Mouse (Mus musculus) layer of hippocampus, adult 6 months (tissue): ENCODE measurements around the gene Sept9. TPM values are rescaled to one million over a fixed set of nuclear protein-coding genes. Genes with fewer than 3 reads are reported as not detected.

ENCODE experiments used
- long read RNA-seq, 2 experiments: library from polyadenylated mRNA; unstranded; transcript quantifications; one replicate each; pipeline ENCODE4 v2.0.0; 2019 to 2020
- polyA plus RNA-seq: library from polyadenylated mRNA; unstranded; fragments of <200 nt; fragmentation: Nextera tagmentation; gene quantifications from 2 replicates; pipeline ENCODE4 v1.2.3, GENCODE M21; 2021

The Sept9 gene
- 28.8 and 34.7 TPM in 2 replicates for polyA plus RNA-seq
- long read RNA-seq, experiment 1, transcript Sept9-203 (10 exons, 2,924 nt), result minor isoform, 8 of 53 reads
- long read RNA-seq, experiment 1, transcript Sept9-204 (10 exons, 2,932 nt), result major isoform, 14 of 53 reads
- long read RNA-seq, experiment 1, partial matches to known transcripts, result 30 of 53 reads
- long read RNA-seq, experiment 1, other reads (novel, unspliced or antisense), result 1 of 53 reads
- long read RNA-seq, experiment 2, transcript Sept9-204 (10 exons, 2,932 nt), result minor isoform, 63 of 246 reads
- long read RNA-seq, experiment 2, transcript Sept9-201 (11 exons, 3,784 nt), result minor isoform, 29 of 246 reads
- long read RNA-seq, experiment 2, transcript Sept9-203 (10 exons, 2,924 nt), result major isoform, 83 of 246 reads
- long read RNA-seq, experiment 2, transcript Sept9-205 (11 exons, 3,869 nt), result minor isoform, 12 of 246 reads
- long read RNA-seq, experiment 2, partial matches to known transcripts, result 35 of 246 reads
- long read RNA-seq, experiment 2, other reads (novel, unspliced or antisense), result 22 of 246 reads

DNA sequence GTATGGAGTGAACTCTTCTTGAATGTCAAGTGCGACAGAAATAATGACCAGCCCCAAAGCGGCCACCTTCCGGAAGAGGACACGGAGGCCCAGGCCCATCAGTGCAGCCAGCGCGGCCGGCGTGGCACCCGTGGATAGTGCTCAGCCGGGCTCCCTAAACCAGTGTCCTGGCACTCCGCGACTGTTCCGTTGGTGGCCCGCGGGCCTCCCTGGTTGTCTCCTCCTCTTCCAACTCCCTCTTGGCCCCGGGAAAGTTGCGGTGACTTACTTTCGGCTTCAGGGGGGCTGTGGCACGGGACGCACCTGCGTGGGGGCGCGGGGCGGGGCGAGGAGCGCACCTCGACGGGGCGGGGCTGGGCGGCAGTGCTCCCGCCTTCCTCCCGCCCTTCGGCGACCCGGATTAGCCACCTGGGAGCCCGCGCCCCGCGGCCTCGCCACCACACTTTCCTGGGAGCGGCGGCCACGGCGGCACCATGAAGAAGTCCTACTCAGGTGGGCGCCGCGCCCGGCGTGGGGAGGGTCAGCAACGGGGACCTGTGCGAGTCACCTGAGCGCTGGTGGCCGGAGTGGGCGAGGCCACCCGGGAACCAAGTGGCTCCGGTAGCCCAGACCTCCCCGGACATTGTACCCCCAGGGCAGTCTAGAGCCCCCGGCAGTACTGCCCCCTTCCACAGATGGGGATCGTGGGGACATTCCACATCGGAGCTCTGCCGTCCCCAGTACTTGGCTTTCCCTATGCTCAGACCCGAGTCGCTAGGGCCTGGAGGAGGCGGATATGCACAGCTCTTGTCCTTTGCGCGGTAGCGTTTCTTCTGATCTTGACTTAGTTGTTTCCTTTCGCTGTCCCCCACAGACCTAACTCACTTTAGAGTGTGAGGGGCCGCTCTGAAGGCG lies at the start of gene Sept9:
Gene Sept9 (plus strand): TSS at position 380 of the 894 bp plus-strand sequence.

Other genes starting within 250 kb of the Sept9 start
- gene Sec14l1, start 84.5 kb upstream of the Sept9 start, polyA plus RNA-seq, result 72.5 and 75.1 TPM in 2 replicates